8 mouse cellular contexts compared by ENCODE assay signal in genomic region chr5:74677399-74678338, GRCm38 (mm10). TPM values are rescaled to one million over a fixed set of nuclear protein-coding genes. Genes with fewer than 3 reads are reported as not detected.
A peak's percentile ranks its signal among the peaks of the same experiment; 100 is the strongest.
DNase-seq lines count a peak whose midpoint lies in the region; ATAC-seq and TF ChIP-seq lines count a peak whose summit lies in the region.

No protein-coding gene starts in this region.

- intact Hi-C loops in heart, postnatal 36 days (cut with DNase I): loop anchor here (2.0 to 5.0 kb wide), 2 partner anchors 25 to 35 kb away; partner anchors contain the start of gene Lnx1

- ATAC-seq in midbrain, postnatal 0 days (ENCODE audit: low FRiP score): peak; percentile 99
- no peak for ATAC-seq in megakaryocyte, adult 5-6 weeks (ENCODE audit: poor library complexity, severe bottlenecking)

- no peaks in the 10 kb centered on the region for H3K27me3 ChIP-seq in midbrain, postnatal 0 days (ENCODE audit: insufficient read depth, low read length)

- peaks cover 11% of the 10 kb centered on the region; the same call in 1 of the 2 replicates for H3K4me1 ChIP-seq in midbrain, postnatal 0 days (ENCODE audit: insufficient read depth, low read length)

- peak; percentile 3; the same call in 1 of the 2 replicates for TF ChIP-seq CTCF in midbrain, postnatal 0 days (IDR thresholded peaks at IDR 0.05)

- peak overlapping the region; percentile 70 for H3K9ac ChIP-seq in midbrain, postnatal 0 days (replicated peaks; ENCODE audit: low read length, poor library complexity, severe bottlenecking)

- peak overlapping the region; percentile 49 for H3K4me3 ChIP-seq in midbrain, postnatal 0 days (ENCODE audit: low read depth, low read length)

- H3K27ac ChIP-seq in midbrain, postnatal 0 days (ENCODE audit: low read depth, low read length): peak overlapping the region; percentile 91

- H3K9me3 ChIP-seq in midbrain, postnatal 0 days (ENCODE audit: low read length): no peaks in the 10 kb centered on the region

- WGBS in midbrain, postnatal 0 days: 14% methylated on average over 19 of the region's 19 CpGs

- H3K36me3 ChIP-seq in midbrain, postnatal 0 days (ENCODE audit: insufficient read depth, low read length): no peaks in the 10 kb centered on the region

- peak overlapping the region; percentile 59 for H3K4me2 ChIP-seq in midbrain, postnatal 0 days (ENCODE audit: low read depth, low read length, poor library complexity, severe bottlenecking)

- peak; percentile 96 for DNase-seq in heart, adult 11 months
- DNase-seq in heart, postnatal 36 days: no peak
- DNase-seq in cerebellum, postnatal 4 days (ENCODE audit: low spot score in 2 of 2): peak; percentile 42 to 75
- peak; percentile 72 for DNase-seq in layer of hippocampus, adult 11-12 months (ENCODE audit: low spot score)
- DNase-seq in midbrain, postnatal 0 days (ENCODE audit: low spot score): peak; percentile 93
- DNase-seq in Muller cell, postnatal 12 days (ENCODE audit: inconsistent ontology term): no peak
- DNase-seq in kidney, postnatal 4 days: no peak

RNA-seq across cellular contexts. Expression of gene Lnx1, which starts 25.0 kb away (rescaled TPM):
- 10 to 100 TPM in 1 of 2 experiments, 1 to 10 TPM in 1; 8.2 to 10.1 TPM for total RNA-seq in heart, postnatal 36 days (2021)
- 33.6 and 36.9 TPM in 2 replicates for total RNA-seq in midbrain, postnatal 0 days (2014; rRNA removed)
- polyA plus RNA-seq in midbrain, postnatal 0 days (2015; fragmentation: Nextera tagmentation; extraction: Ambion mirVana): 18.7 and 23.4 TPM in 2 replicates
- total RNA-seq in megakaryocyte, adult 5-6 weeks (2015): not detected in 2 replicates
- total RNA-seq in megakaryocyte, adult 5-6 weeks (2017): not detected in 2 replicates

Comparison
In these comparisons a context has a peak if more than half of its experiments do, and no peak if none do; other contexts are left out.
1. DNase-seq: peak in heart, adult 11 months (single experiment), cerebellum, postnatal 4 days (2 of 2), layer of hippocampus, adult 11-12 months (single experiment) and midbrain, postnatal 0 days (single experiment); none in heart, postnatal 36 days (0 of 2), Muller cell, postnatal 12 days (single experiment) and kidney, postnatal 4 days (0 of 2).
2. RNA of gene Lnx1, which starts 25.0 kb away (total RNA-seq): 33.6 to 36.9 TPM in midbrain, postnatal 0 days and 8.2 to 10.1 TPM in heart, postnatal 36 days; not detected in megakaryocyte, adult 5-6 weeks; every median in the first group is over 4 times any median in the second.